Mouse (Mus musculus): ENCODE data around the gene Rdx.

The Rdx gene

GRCm38 (mm10) chr9:52110738-52111137, 63.8 kb downstream of the Rdx start:
- DNase-seq (ENCODE audit: low spot score in 2 of 2): no peak

GRCm38 (mm10) chr9:52113091-52113490, 66.1 kb downstream of the Rdx start:
- DNase-seq (ENCODE audit: low spot score in 2 of 2): no peak

- no peak for DNase-seq (ENCODE audit: low spot score in 2 of 2)
These were observed 72.2 kb downstream of the Rdx start for GRCm38 (mm10) chr9:52119212-52119611.

- DNase-seq (ENCODE audit: low spot score in 2 of 2): no peak
These were observed 78.3 kb downstream of the Rdx start for GRCm38 (mm10) chr9:52125225-52125624.

- no peak for DNase-seq (ENCODE audit: low spot score in 2 of 2)
These were observed 83.4 kb downstream of the Rdx start for GRCm38 (mm10) chr9:52130348-52130747.

GRCm38 (mm10) chr9:52132771-52133170, 85.8 kb downstream of the Rdx start:
- no peak for DNase-seq (ENCODE audit: low spot score in 2 of 2)

Measured in spleen, postnatal 4 days (tissue).